Mouse (Mus musculus): ENCODE data around the gene Igf2r. TPM values are rescaled to one million over a fixed set of nuclear protein-coding genes. Genes with fewer than 3 reads are reported as not detected.
A peak's percentile ranks its signal among the peaks of the same experiment; 100 is the strongest.

The Igf2r gene
- polyA plus RNA-seq, 2 experiments, result 62.4 to 97.3 TPM

DNA sequence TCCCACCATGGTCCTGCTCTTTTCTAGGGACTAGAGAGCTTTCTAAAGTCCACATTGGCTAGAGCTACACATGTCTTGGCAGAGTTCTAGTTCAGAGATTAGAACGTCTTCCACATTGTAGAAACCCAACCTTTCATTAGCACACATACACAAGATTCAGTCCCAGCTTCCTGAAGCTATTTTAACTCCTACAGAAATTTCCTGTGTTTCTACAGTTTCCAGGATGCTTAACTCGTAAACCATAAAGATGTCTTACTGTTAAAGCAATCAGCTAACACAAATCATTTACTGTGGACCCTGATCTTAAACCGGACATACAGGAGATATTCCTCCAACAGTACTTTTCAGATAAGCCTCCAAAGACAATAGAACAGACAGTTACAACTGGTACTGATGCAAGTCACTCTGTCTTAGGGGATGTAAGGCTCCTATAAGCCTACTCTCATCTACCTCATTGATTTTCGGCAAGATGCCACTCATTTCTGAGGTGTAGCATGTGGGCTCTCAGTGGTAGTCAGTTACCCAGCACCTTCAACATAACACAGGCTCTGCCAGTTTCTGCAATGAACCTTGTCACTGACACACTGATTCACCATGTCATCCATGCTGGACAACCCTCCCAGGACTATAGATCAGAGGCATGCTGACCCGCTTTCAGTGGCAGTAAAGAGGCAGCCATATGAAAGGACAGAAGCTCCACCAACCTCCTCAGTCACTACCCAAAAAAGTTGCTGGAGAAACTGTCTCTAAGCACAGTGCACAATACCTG is 48.2 kb downstream of the Igf2r start:
- no peak for TF ChIP-seq POLR2A (IDR thresholded peaks at IDR 0.05; ENCODE audit: borderline replicate concordance, extremely low read depth, insufficient read depth, insufficient read length)
- H3K9me3 ChIP-seq (ENCODE audit: control insufficient read depth, low read length), result no peaks in the 10 kb centered on the region
- DNase-seq (ENCODE audit: low spot score) (no peak), ATAC-seq (ENCODE audit: low FRiP score, low read depth) (no peak)
- peaks cover 56% of the 10 kb centered on the region for H3K4me1 ChIP-seq (ENCODE audit: control insufficient read depth, insufficient read depth, low read length)
- no peak overlapping the region for H3K4me2 ChIP-seq (replicated peaks; ENCODE audit: low read depth, low read length, severe bottlenecking)
- no peaks in the 10 kb centered on the region for H3K27me3 ChIP-seq (ENCODE audit: control insufficient read depth, insufficient read depth, low read length)
- H3K4me3 ChIP-seq (replicated peaks; ENCODE audit: low read length), result no peak overlapping the region
- 78% methylated on average over 5 of the region's 5 CpGs for WGBS
- no peak overlapping the region for H3K9ac ChIP-seq (ENCODE audit: low read depth, low read length, severe bottlenecking)
- H3K27ac ChIP-seq (replicated peaks; ENCODE audit: low read depth, low read length), result peak overlapping the region; percentile 67; the same call in 1 of the 2 replicates
- H3K36me3 ChIP-seq (ENCODE audit: control insufficient read depth, insufficient read depth, low read length), result peaks cover 64% of the 10 kb centered on the region

DNA sequence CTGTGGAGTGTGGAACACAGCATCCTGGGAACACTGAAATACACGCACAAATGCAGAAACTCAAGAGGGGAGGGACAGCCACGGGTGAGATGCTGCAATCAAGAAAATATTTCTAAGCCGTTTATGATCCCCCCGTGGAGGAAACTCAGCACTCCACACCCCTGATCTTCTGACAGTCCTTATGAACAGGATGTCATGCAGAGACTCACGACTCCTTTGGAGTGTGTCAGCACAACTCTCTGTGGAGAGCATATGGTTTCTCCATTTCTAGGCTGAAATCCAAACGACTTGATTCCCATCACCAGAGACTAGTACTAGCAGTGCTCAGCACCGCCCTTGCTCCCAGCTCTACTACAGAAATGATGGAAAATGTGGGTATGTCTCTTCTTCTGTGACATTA is 51.2 kb downstream of the Igf2r start:
- Histone ChIP-seq H3K9ac (ENCODE audit: low read depth, low read length, severe bottlenecking) (no peak overlapping the region), H3K27ac (replicated peaks; ENCODE audit: low read depth, low read length) (peak overlapping the region; percentile 34; the same call in 1 of the 2 replicates), H3K4me3 (replicated peaks; ENCODE audit: low read length) (no peak overlapping the region), H3K9me3 (ENCODE audit: control insufficient read depth, low read length) (no peaks in the 10 kb centered on the region), H3K27me3 (ENCODE audit: control insufficient read depth, insufficient read depth, low read length) (no peaks in the 10 kb centered on the region), H3K4me1 (ENCODE audit: control insufficient read depth, insufficient read depth, low read length) (peaks cover 26% of the 10 kb centered on the region), H3K4me2 (replicated peaks; ENCODE audit: low read depth, low read length, severe bottlenecking) (no peak overlapping the region), H3K36me3 (ENCODE audit: control insufficient read depth, insufficient read depth, low read length) (peaks cover 84% of the 10 kb centered on the region)
- TF ChIP-seq POLR2A (IDR thresholded peaks at IDR 0.05; ENCODE audit: borderline replicate concordance, extremely low read depth, insufficient read depth, insufficient read length), result no peak
- 40% methylated on average over 7 of the region's 7 CpGs for WGBS
- DNase-seq (ENCODE audit: low spot score), result peak; percentile 85
- peak; percentile 83 for ATAC-seq (ENCODE audit: low FRiP score, low read depth)

DNA sequence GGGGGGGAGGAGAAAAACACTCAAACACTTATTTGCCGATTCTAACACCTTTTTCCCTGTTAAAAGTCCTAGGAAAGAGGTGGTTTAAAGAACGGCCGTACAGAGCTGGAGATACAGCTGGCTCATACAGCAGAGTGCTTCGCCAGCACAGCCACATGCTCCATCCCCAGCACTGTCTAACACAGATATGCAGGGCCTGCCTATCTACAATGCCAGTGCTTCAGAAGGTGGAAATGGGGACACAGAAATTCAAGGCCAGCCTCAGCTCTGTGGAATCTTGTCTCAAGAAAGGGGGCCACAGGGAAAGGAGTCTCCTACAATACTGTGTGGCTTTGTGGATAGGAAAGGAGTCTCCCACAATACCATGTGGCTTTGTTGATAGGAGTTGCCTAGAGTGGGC is 52.0 kb downstream of the Igf2r start:
- 78% methylated on average over 4 of the region's 4 CpGs for WGBS
- no peak for DNase-seq (ENCODE audit: low spot score)
- peaks cover 84% of the 10 kb centered on the region for H3K36me3 ChIP-seq (ENCODE audit: control insufficient read depth, insufficient read depth, low read length)
- no peak overlapping the region for H3K9ac ChIP-seq (ENCODE audit: low read depth, low read length, severe bottlenecking)
- ATAC-seq (ENCODE audit: low FRiP score, low read depth), result no peak
- no peak for TF ChIP-seq POLR2A (IDR thresholded peaks at IDR 0.05; ENCODE audit: borderline replicate concordance, extremely low read depth, insufficient read depth, insufficient read length)
- H3K9me3 ChIP-seq (ENCODE audit: control insufficient read depth, low read length), result no peaks in the 10 kb centered on the region
- no peak overlapping the region for H3K27ac ChIP-seq (replicated peaks; ENCODE audit: low read depth, low read length)
- H3K27me3 ChIP-seq (ENCODE audit: control insufficient read depth, insufficient read depth, low read length), result no peaks in the 10 kb centered on the region
- no peak overlapping the region for H3K4me2 ChIP-seq (replicated peaks; ENCODE audit: low read depth, low read length, severe bottlenecking)
- peaks cover 19% of the 10 kb centered on the region for H3K4me1 ChIP-seq (ENCODE audit: control insufficient read depth, insufficient read depth, low read length)
- H3K4me3 ChIP-seq (replicated peaks; ENCODE audit: low read length), result no peak overlapping the region

GRCm38 (mm10) chr17:12715032-12715431 is 54.4 kb downstream of the Igf2r start:
- Histone ChIP-seq H3K9ac (ENCODE audit: low read depth, low read length, severe bottlenecking) (no peak overlapping the region), H3K36me3 (ENCODE audit: control insufficient read depth, insufficient read depth, low read length) (peaks cover 83% of the 10 kb centered on the region), H3K4me3 (replicated peaks; ENCODE audit: low read length) (no peak overlapping the region), H3K4me1 (ENCODE audit: control insufficient read depth, insufficient read depth, low read length) (peaks cover 9% of the 10 kb centered on the region), H3K27ac (replicated peaks; ENCODE audit: low read depth, low read length) (no peak overlapping the region), H3K27me3 (ENCODE audit: control insufficient read depth, insufficient read depth, low read length) (no peaks in the 10 kb centered on the region), H3K9me3 (ENCODE audit: control insufficient read depth, low read length) (no peaks in the 10 kb centered on the region), H3K4me2 (replicated peaks; ENCODE audit: low read depth, low read length, severe bottlenecking) (no peak overlapping the region)
- DNase-seq (ENCODE audit: low spot score) (no peak), ATAC-seq (ENCODE audit: low FRiP score, low read depth) (no peak)
- 82% methylated on average over 1 of the region's 1 CpGs for WGBS
- no peak for TF ChIP-seq POLR2A (IDR thresholded peaks at IDR 0.05; ENCODE audit: borderline replicate concordance, extremely low read depth, insufficient read depth, insufficient read length)

DNA sequence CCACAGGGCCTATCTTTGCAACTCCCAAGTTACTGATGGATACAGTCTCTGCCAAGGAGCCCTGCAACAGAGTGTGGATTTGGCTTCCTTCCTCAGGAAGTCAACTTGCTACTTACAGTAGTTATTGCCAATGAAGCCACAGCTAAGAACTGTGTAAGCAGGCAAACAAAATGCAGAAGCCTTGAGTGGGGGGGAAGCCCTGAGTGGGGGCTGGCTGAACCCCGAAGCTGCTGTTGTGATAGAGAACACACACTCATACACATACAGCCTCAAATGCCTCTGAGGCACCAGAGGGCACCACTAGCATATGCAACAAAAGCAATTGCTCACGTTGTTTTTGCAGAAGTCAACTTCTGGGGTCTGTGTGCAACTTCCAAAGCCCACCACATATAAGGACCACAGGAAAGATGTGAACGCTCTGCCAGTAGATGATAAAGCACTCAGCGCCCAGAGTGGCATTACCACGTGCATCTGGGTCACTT is 55.3 kb downstream of the Igf2r start:
- DNase-seq (ENCODE audit: low spot score), result no peak
- H3K9me3 ChIP-seq (ENCODE audit: control insufficient read depth, low read length), result no peaks in the 10 kb centered on the region
- no peaks in the 10 kb centered on the region for H3K27me3 ChIP-seq (ENCODE audit: control insufficient read depth, insufficient read depth, low read length)
- TF ChIP-seq POLR2A (IDR thresholded peaks at IDR 0.05; ENCODE audit: borderline replicate concordance, extremely low read depth, insufficient read depth, insufficient read length), result no peak
- H3K4me2 ChIP-seq (replicated peaks; ENCODE audit: low read depth, low read length, severe bottlenecking), result no peak overlapping the region
- peaks cover 9% of the 10 kb centered on the region for H3K4me1 ChIP-seq (ENCODE audit: control insufficient read depth, insufficient read depth, low read length)
- ATAC-seq (ENCODE audit: low FRiP score, low read depth), result no peak
- H3K4me3 ChIP-seq (replicated peaks; ENCODE audit: low read length), result no peak overlapping the region
- peaks cover 84% of the 10 kb centered on the region for H3K36me3 ChIP-seq (ENCODE audit: control insufficient read depth, insufficient read depth, low read length)
- H3K27ac ChIP-seq (replicated peaks; ENCODE audit: low read depth, low read length), result no peak overlapping the region
- 77% methylated on average over 5 of the region's 5 CpGs for WGBS
- H3K9ac ChIP-seq (ENCODE audit: low read depth, low read length, severe bottlenecking), result no peak overlapping the region
